Mouse (Mus musculus) monocyte, adult 2 months (primary cell): ENCODE measurements at regions not wholly inside any gene's neighbourhood (a gene's known extent, or its start where the extent isn't known, plus 50 kb on each side); places are given as distances from the start of the nearest gene placed in this dataset.

ENCODE experiments used
- DNase-seq, 2 experiments: peaks; one replicate each; pipeline ENCODE4 v3.0.0; 2022; ENCODE audit warnings: low spot score in 2 of 2, low read depth in 1 of 2

GRCm38 (mm10) chr15:59845158-59845739 lies 171.2 kb downstream of the 4933412E24Rik start:
- DNase-seq = no peak

DNA sequence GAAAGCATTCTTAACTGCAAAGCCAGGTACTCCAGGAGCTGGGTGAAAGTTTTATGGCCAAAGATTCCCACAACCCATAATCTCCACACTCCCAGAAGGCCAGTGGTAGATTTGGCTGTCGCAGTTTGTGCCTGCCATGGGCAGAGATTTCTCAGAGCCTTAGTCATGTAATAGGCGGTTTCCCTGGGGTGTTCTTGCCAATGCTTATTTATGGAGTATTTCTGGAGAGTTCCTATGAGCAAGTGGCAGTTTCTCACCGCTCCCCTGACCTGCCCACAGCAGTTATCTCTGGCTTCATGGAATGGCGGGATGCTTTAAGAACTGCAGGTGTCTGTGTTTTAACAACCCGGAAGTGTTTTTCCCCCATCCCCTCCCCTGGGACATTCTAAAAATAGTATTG lies 179.8 kb downstream of the 4933412E24Rik start:
- no peak for DNase-seq

GRCm38 (mm10) chr15:59833232-59833631 lies 183.2 kb downstream of the 4933412E24Rik start:
- no peak for DNase-seq

DNA sequence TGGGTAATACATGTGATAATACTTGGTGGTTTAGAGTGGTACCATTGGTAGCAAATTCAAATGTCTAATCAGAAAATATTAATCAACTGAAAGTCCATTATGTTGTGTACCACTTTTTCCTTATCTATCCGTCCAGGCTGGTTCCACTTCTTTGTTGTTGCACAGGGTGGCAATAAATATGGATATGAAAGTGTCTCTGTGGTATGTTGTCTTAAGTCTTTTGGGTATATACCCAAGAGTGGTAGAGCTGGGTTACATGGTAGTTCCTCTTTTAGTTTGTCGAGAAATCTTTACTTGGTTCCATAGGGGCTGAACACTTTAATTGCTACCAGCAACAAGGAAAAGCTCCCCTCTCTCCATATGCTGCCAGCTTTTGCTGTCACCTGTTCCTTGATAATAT lies 184.9 kb downstream of the 4933412E24Rik start:
- DNase-seq = peak in 1 of 2 experiments; percentile 29

DNA sequence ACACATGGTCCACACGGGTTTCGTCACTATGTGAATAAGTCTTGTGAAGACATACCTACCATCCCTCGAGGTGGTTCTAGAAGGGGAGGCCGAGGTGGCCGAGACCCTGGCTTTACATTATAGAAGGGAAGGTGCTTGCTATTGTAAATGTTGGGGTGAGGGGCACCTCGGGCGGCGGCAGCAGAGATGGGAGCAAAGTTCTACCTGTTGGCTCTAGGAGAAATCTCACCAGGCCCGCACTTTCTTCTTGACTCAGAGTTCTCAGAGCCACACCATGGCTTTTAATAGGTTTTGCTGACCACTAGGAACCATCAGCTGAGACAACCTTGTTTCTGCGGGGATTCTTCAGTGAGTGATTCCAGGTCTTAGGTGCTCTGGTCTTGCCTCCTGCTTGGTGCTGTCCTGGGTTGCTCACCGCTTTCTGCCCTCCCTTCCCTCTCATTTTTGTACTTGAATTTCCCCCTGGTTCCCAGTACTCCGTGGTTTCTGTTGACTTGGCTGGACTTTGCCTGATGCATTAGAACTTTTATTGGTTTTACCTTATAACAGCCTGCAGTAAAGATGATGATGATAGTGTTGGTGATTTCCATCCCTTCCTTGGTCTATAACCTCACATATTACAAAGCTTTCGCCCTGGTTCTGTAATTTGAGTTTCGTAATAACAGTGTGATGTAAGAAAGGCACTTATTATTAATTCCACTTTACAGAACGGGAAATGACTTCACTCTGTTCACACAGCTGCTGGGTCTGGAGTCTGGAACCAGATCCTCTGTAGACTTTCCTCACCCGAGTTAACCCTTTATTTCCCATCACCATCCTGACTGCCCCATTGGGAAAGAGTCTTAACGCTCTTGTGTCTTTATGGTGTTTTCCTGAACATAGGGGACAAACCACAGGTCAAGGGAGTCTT lies 185.6 kb downstream of the 4933412E24Rik start:
- DNase-seq = peak; percentile 40 to 44

DNA sequence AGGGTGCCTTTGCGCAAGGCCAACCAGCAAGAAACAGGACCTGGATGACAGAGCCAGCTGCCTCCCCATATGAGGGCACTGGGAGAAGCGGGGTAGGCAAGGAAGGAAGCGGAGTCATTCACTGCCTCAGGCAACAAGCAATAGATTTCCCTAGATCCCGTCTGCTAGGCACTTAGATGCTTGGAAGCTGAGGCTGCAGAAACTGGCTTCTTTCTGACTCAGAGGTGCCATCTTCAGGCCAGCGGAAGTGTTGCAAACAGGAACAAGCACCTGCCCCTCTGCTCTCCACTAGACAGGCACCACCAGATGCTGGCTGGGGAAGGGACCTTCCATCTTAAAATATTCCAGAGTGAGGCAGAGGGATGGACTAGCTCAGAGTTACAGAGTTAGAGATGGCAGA lies 188.0 kb downstream of the 4933412E24Rik start:
- DNase-seq = peak; percentile 37 to 69

- DNase-seq = no peak
These were observed 190.1 kb downstream of the 4933412E24Rik start for GRCm38 (mm10) chr15:59826164-59826950.

DNA sequence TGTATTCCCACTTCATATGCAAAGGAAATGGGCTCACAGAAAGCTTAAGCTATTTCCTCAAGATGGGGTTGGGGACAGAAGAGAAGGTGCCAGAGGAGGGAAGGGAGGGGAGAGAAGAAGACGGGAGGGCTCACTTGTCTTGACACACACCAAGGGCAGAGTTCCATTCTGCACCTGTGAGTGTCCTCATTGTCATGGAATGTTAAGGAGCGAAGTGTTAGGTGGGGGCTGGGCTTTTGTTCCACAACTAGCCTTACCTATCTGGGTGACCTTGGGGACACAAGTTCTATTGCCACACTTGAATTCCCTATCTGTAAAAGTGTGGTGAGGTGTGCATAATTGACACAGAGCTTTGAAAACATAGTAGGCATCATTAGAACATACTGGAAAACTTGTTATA lies 192.5 kb downstream of the 4933412E24Rik start:
- no peak for DNase-seq

- DNase-seq = peak in 1 of 2 experiments; percentile 44
These were observed 193.3 kb downstream of the 4933412E24Rik start for GRCm38 (mm10) chr15:59822995-59823681.

DNA sequence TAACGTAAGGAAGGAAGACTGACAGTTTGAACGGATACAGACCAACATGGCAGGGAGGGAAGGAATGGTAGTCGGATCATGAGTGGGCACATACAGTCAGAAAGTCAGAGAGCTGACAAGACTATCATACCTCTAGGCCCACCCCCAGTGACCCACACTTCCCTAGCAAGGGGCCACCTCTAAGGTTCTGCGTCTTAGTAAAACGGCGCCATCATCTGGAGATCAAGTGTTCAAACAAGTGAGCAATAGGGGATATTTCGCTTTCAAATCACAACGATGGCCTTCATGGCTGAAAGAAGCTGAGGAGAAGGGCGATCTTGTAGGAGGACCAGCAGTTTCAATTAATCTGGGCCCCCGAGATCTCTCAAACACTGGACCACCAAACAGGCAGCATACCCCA lies 196.1 kb downstream of the 4933412E24Rik start:
- no peak for DNase-seq

DNA sequence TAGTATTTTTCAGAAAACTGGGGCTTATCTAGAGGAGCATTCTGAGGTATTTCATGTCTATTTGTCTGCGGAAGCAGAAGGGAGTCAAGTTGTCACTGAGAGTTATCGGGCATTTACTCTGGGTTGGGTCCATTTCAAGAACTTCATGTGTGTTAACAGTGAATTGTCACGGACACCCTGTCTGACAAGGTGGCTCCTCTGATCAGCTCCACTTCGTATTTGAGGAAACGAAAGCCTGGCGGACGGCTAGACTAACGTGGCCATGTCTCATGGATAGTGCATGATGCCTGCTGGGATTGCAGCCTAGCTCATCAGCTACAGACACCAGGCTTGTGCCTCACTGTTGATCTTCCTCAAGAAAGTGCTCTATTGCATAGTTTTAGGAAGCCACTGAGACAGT lies 200.4 kb downstream of the 4933412E24Rik start:
- DNase-seq = no peak

- DNase-seq = no peak
These were observed 204.8 kb downstream of the 4933412E24Rik start for GRCm38 (mm10) chr15:59811566-59811965.

- DNase-seq = peak; percentile 29 to 33
These were observed 207.1 kb downstream of the 4933412E24Rik start for GRCm38 (mm10) chr15:59809361-59809760.

DNA sequence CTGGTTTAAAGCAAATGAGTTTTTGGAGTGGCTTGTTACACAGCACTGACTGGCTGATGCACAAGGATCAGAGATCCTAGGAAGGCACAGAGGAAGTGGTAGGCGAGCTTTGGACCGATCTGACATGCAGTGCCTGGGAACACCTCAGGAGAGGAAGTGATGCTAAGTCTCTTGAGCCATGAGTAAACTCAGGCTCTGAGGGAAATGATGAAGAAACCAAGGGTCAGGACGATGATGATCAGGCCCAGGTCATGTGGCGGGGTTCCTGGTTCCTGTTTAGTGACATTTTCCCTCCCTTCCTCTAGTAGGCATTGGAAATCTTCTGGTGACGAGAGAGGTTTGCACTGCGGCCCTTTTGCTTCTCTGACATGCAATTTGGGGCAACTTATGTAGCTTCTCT lies 208.7 kb downstream of the 4933412E24Rik start:
- DNase-seq = peak; percentile 74 to 76

- DNase-seq = no peak
These were observed 210.6 kb downstream of the 4933412E24Rik start for GRCm38 (mm10) chr15:59805771-59806170.

GRCm38 (mm10) chr15:59804821-59805220 lies 211.6 kb downstream of the 4933412E24Rik start:
- DNase-seq = no peak

DNA sequence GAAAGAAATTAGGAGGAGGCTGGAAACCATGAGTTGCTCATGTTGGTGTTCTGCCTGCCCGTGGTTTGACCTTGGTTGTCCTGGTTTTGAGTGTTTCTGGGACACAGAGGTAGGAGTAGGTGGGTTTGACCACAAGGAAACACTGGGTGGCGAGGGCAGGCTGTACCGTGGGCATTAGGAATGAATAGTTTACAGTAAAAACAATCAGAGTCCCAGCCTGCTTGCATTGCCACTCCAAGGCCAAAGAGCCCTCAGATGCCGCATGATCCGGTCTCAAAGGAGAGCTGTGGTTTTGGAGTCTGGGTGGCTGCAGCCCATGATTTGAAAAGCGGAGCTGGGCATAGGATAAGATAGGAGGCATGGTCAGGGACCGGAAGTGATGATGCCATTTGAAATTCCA lies 212.0 kb downstream of the 4933412E24Rik start:
- no peak for DNase-seq

DNA sequence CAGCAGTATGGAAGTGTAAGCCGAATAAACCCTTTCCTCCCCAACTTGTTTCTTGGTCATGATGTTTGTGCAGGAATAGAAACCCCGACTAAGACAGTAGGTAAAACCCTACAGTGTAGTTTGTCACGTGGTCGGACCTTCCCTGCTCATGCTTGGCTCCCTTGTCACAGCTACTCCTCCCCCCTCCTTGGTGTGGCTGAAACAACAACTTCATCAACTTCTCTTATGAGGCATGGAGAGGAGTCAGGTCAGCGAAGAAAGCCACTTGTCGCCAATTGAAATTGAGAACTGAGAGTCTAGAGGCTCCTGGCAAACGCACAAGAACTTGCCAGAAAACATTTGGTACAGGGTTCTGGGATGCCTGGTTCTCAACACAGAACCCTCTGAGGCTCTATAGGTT lies 214.1 kb downstream of the 4933412E24Rik start:
- peak in 1 of 2 experiments; percentile 45 for DNase-seq

DNA sequence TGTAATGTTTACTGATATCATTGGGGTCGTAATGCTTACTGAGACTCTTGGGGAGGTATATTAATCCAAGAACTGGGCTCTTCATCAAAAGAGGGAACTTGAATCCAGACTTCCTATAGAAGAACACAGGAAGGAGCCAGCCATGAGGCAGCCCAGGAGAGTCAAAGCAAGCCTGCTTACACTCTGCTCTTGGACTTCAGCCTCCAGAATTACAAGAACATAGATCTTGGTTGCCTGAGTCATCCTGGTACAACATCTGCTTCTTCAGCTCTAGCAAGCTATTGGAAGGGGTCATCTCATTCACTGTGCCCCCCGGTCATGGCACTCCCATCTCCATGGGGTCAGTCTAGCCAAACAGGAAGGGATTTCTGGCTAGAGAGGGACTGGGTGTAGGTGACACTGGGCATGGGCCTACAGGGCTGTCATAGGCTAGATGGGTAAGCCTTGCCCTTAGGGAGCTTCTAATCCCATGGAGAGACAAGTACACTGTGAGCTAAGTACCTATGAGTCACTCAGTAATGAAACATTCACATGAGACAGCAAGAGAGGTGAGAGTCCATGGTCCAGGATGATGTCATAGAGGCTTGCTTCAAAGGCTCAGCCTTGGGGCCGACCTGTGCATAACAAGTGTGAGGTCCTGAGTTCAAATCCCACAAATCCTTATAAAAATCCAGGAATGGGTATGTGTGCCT lies 217.1 kb downstream of the 4933412E24Rik start:
- no peak for DNase-seq

GRCm38 (mm10) chr15:59798486-59798885 lies 217.9 kb downstream of the 4933412E24Rik start:
- no peak for DNase-seq
